Mouse (Mus musculus) hindbrain, postnatal 0 days (tissue): Measurements from ENCODE around the gene Gm20503. TPM values are rescaled to one million over a fixed set of nuclear protein-coding genes. Genes with fewer than 3 reads are reported as not detected.

Experiments
- ATAC-seq: fragments of 200-750 bp; cut with Nextera tagmentation; 2 replicates; pipeline ENCODE4 v1.8.0; 2017; ENCODE audit warnings: mild to moderate bottlenecking, moderate TSS enrichment, moderate library complexity
- DNase-seq: peaks from one replicate; pipeline ENCODE4 v3.0.0-alpha.2; 2015; ENCODE audit warnings: low spot score
- H3K27ac ChIP-seq: fragments of 300-500 bp; sonication (generic); 2 replicates; pipeline ENCODE4 v1.5.1; 2014; ENCODE audit warnings: mild to moderate bottlenecking
- H3K27me3 ChIP-seq: fragments of 300-500 bp; sonication (generic); 2 replicates; pipeline ENCODE4 v1.6.1; 2014; ENCODE audit warnings: low read length, mixed read lengths; ENCODE audit not compliant: insufficient read depth
- H3K36me3 ChIP-seq: fragments of 300-500 bp; sonication (generic); 2 replicates; pipeline ENCODE4 v1.6.1; 2014; ENCODE audit warnings: low read length, mixed read lengths; ENCODE audit not compliant: insufficient read depth
- H3K4me1 ChIP-seq: fragments of 300-500 bp; sonication (generic); 2 replicates; pipeline ENCODE4 v1.6.1; 2014; ENCODE audit warnings: antibody characterized with exemption, low read length, mixed read lengths; ENCODE audit not compliant: insufficient read depth
- H3K4me2 ChIP-seq: fragments of 300-500 bp; sonication (generic); 2 replicates; pipeline ENCODE4 v1.6.1; 2014; ENCODE audit warnings: low read depth, mild to moderate bottlenecking, low read length, moderate library complexity, mixed read lengths
- H3K4me3 ChIP-seq: fragments of 300-500 bp; sonication (generic); 2 replicates; pipeline ENCODE4 v1.5.1; 2014; ENCODE audit warnings: low read length
- H3K9ac ChIP-seq: fragments of 300-500 bp; sonication (generic); replicated peaks from 2 replicates; pipeline ENCODE4 v1.6.1; 2014; ENCODE audit warnings: mild to moderate bottlenecking, low read length, moderate library complexity, mixed read lengths
- H3K9me3 ChIP-seq: fragments of 300-500 bp; sonication (generic); 2 replicates; pipeline ENCODE4 v1.6.1; 2016; ENCODE audit warnings: low read length, mixed read lengths
- CTCF ChIP-seq: IDR thresholded peaks from 2 replicates; pipeline ENCODE4 v1.5.1; 2016; ENCODE audit warnings: antibody characterized with exemption, control low read depth, low read depth
- WGBS: fragments of 180-500 bp; shearing (Covaris S2); extraction: QIAGEN DNeasy Blood & Tissue Kit; methylation state at CpG from one replicate; pipeline ENCODE4 v1.1.7; 2014; 5-methylcytosine and 5-hydroxymethylcytosine counted together
- polyA plus RNA-seq: library from polyadenylated mRNA; unstranded; fragments of >200 nt; fragmentation: Nextera tagmentation; extraction: Ambion mirVana; gene quantifications from 2 replicates; pipeline ENCODE4 v1.2.1, GENCODE M21; 2015
- total RNA-seq: library from RNA; depleted of rRNA; stranded (reverse); fragments of >200 nt; gene quantifications from 2 replicates; pipeline ENCODE4 v1.2.3, GENCODE M21; 2014; rRNA removed

Gene Gm20503
- not detected in 2 replicates for total RNA-seq
- 11.7 and 18.2 TPM in 2 replicates for polyA plus RNA-seq

- H3K4me3 ChIP-seq: peak within 1 kb of the TSS; percentile 71
- peak; percentile 97 for DNase-seq
Observed at GRCm38 (mm10) chr4:59002948-59003805, at the start of gene Gm20503. Gene Gm20503 (plus strand): TSS chr4:59003210.

GRCm38 (mm10) chr4:58961719-58962118, 41.3 kb upstream of the Gm20503 start:
- no peak for TF ChIP-seq CTCF
- H3K4me1 ChIP-seq: no peaks in the 10 kb centered on the region
- no peak overlapping the region for H3K27ac ChIP-seq
- H3K27me3 ChIP-seq: no peaks in the 10 kb centered on the region
- DNase-seq (no peak), ATAC-seq (no peak)
- WGBS: 96% methylated on average over 15 of the region's 15 CpGs
- H3K9ac ChIP-seq: no peak overlapping the region
- peaks cover 9% of the 10 kb centered on the region; the same call in 1 of the 2 replicates for H3K36me3 ChIP-seq
- H3K9me3 ChIP-seq: no peaks in the 10 kb centered on the region
- no peak overlapping the region for H3K4me2 ChIP-seq
- no peak overlapping the region for H3K4me3 ChIP-seq

More at GRCm38 (mm10) chr4:59002948-59003805, at the start of gene Gm20503:
- Histone ChIP-seq H3K36me3 (no peaks in the 10 kb centered on the region), H3K9me3 (no peaks in the 10 kb centered on the region), H3K4me1 (peaks cover 11% of the 10 kb centered on the region; the same call in 1 of the 2 replicates), H3K4me2 (peak within 1 kb of the TSS; percentile 86), H3K9ac (peak within 1 kb of the TSS; percentile 81), H3K27me3 (no peaks in the 10 kb centered on the region), H3K27ac (peak within 1 kb of the TSS; percentile 87)
- peak; percentile 98 for ATAC-seq
- under 1% methylated on average over 73 of the region's 89 CpGs for WGBS
- 0 out of 2 replicates have a peak, but pooled peaks have one; percentile 11 for TF ChIP-seq CTCF

- Histone ChIP-seq H3K9me3 (no peaks in the 10 kb centered on the region), H3K4me3 (no peak overlapping the region), H3K36me3 (no peaks in the 10 kb centered on the region), H3K9ac (no peak overlapping the region), H3K27ac (no peak overlapping the region), H3K4me2 (no peak overlapping the region), H3K27me3 (no peaks in the 10 kb centered on the region), H3K4me1 (no peaks in the 10 kb centered on the region)
- DNase-seq: no peak
- ATAC-seq: no peak
- WGBS: 96% methylated on average over 4 of the region's 4 CpGs
- TF ChIP-seq CTCF: no peak
Observed at GRCm38 (mm10) chr4:58963271-58963670, 39.7 kb upstream of the Gm20503 start.

- Histone ChIP-seq H3K27ac (no peak overlapping the region), H3K4me2 (no peak overlapping the region), H3K9ac (no peak overlapping the region), H3K27me3 (no peaks in the 10 kb centered on the region), H3K4me3 (no peak overlapping the region), H3K4me1 (no peaks in the 10 kb centered on the region), H3K9me3 (no peaks in the 10 kb centered on the region), H3K36me3 (no peaks in the 10 kb centered on the region)
- WGBS: 87% methylated on average over 1 of the region's 1 CpGs
- ATAC-seq (no peak), DNase-seq (no peak)
- TF ChIP-seq CTCF: no peak
Observed at GRCm38 (mm10) chr4:58965136-58965535, 37.9 kb upstream of the Gm20503 start.

GRCm38 (mm10) chr4:58970678-58971077, 32.3 kb upstream of the Gm20503 start:
- no peak overlapping the region for H3K4me3 ChIP-seq
- no peak overlapping the region for H3K9ac ChIP-seq
- H3K4me2 ChIP-seq: no peak overlapping the region
- DNase-seq (no peak), ATAC-seq (0 out of 2 replicates have a peak, but pooled peaks have one; percentile 35)
- no peaks in the 10 kb centered on the region for H3K4me1 ChIP-seq
- no peaks in the 10 kb centered on the region for H3K9me3 ChIP-seq
- 74% methylated on average over 4 of the region's 4 CpGs for WGBS
- no peaks in the 10 kb centered on the region for H3K27me3 ChIP-seq
- TF ChIP-seq CTCF: no peak
- H3K27ac ChIP-seq: no peak overlapping the region
- no peaks in the 10 kb centered on the region for H3K36me3 ChIP-seq

GRCm38 (mm10) chr4:58975711-58976110, 27.3 kb upstream of the Gm20503 start:
- H3K27me3 ChIP-seq: no peaks in the 10 kb centered on the region
- H3K27ac ChIP-seq: no peak overlapping the region
- H3K4me1 ChIP-seq: no peaks in the 10 kb centered on the region
- DNase-seq (no peak), ATAC-seq (no peak)
- H3K9ac ChIP-seq: no peak overlapping the region
- no peaks in the 10 kb centered on the region for H3K9me3 ChIP-seq
- H3K4me3 ChIP-seq: no peak overlapping the region
- no peak overlapping the region for H3K4me2 ChIP-seq
- TF ChIP-seq CTCF: no peak
- no peaks in the 10 kb centered on the region for H3K36me3 ChIP-seq
- 80% methylated on average over 5 of the region's 5 CpGs for WGBS

- no peaks in the 10 kb centered on the region for H3K27me3 ChIP-seq
- no peaks in the 10 kb centered on the region for H3K4me1 ChIP-seq
- no peak overlapping the region for H3K27ac ChIP-seq
- H3K9ac ChIP-seq: no peak overlapping the region
- DNase-seq (no peak), ATAC-seq (no peak)
- no peak for TF ChIP-seq CTCF
- H3K4me2 ChIP-seq: no peak overlapping the region
- 72% methylated on average over 6 of the region's 6 CpGs for WGBS
- no peak overlapping the region for H3K4me3 ChIP-seq
- H3K9me3 ChIP-seq: no peaks in the 10 kb centered on the region
- no peaks in the 10 kb centered on the region for H3K36me3 ChIP-seq
Observed at GRCm38 (mm10) chr4:58981421-58981820, 21.6 kb upstream of the Gm20503 start.
